Comparison of ENCODE assay signal across 8 mouse cellular contexts in genomic region chr17:33760255-33761165, GRCm38 (mm10). TPM values are rescaled to one million over a fixed set of nuclear protein-coding genes. Genes with fewer than 3 reads are reported as not detected.
DNase-seq lines count a peak whose midpoint lies in the region; ATAC-seq and TF ChIP-seq lines count a peak whose summit lies in the region.

Gene Rab11b (minus strand): TSS chr17:33760530.

- no peaks in the 10 kb centered on the region for H3K27me3 ChIP-seq in CH12.LX (replicated peaks)
- H3K27me3 ChIP-seq in forebrain, embryonic 11.5 days (ENCODE audit: control insufficient read depth, insufficient read depth, low read length), result no peaks in the 10 kb centered on the region
- no peaks in the 10 kb centered on the region for H3K27me3 ChIP-seq in heart, embryonic 16.5 days (ENCODE audit: control insufficient read depth, insufficient read depth, low read length)
- no peaks in the 10 kb centered on the region for H3K27me3 ChIP-seq in liver, embryonic 15.5 days
- no peaks in the 10 kb centered on the region for H3K27me3 ChIP-seq in neural tube, embryonic 12.5 days (replicated peaks)

- peak; percentile 64 for TF ChIP-seq POLR2A in CH12.LX (IDR thresholded peaks at IDR 0.05; ENCODE audit: low read depth, low read length)

- no peak for TF ChIP-seq CTCF in CH12.LX (conservative IDR thresholded peaks at IDR 0.05 in 1 of 2, IDR thresholded peaks at IDR 0.05 in 1 of 2; ENCODE audit: low read depth in 2 of 2, low read length in 2 of 2)

- H3K79me2 ChIP-seq in CH12.LX (replicated peaks; ENCODE audit: control insufficient read depth, extremely low read depth, insufficient read depth, poor library complexity, severe bottlenecking), result peaks cover 17% of the 10 kb centered on the region

- H3K9ac ChIP-seq in CH12.LX (ENCODE audit: insufficient read depth, low read depth), result peak within 1 kb of the TSS; percentile 98
- H3K9ac ChIP-seq in forebrain, embryonic 11.5 days (ENCODE audit: low read length), result peak within 1 kb of the TSS; percentile 99
- H3K9ac ChIP-seq in heart, embryonic 16.5 days (ENCODE audit: low read length), result peak within 1 kb of the TSS; percentile 99
- peak within 1 kb of the TSS; percentile 92 for H3K9ac ChIP-seq in liver, embryonic 15.5 days
- H3K9ac ChIP-seq in neural tube, embryonic 12.5 days, result peak within 1 kb of the TSS; percentile 91

- peaks cover 3 to 26% of the 10 kb centered on the region in 2 experiments for H3K36me3 ChIP-seq in CH12.LX (replicated peaks in 1 of 2; ENCODE audit: control insufficient read depth in 1 of 2, insufficient read depth in 1 of 2, low read length in 1 of 2)
- H3K36me3 ChIP-seq in forebrain, embryonic 11.5 days (ENCODE audit: control insufficient read depth, insufficient read depth, low read length), result no peaks in the 10 kb centered on the region; the same call in 1 of the 2 replicates
- no peaks in the 10 kb centered on the region for H3K36me3 ChIP-seq in heart, embryonic 16.5 days (ENCODE audit: control insufficient read depth, insufficient read depth)
- H3K36me3 ChIP-seq in liver, embryonic 15.5 days (replicated peaks), result peaks cover 27% of the 10 kb centered on the region
- H3K36me3 ChIP-seq in neural tube, embryonic 12.5 days, result peaks cover 4% of the 10 kb centered on the region; the same call in 1 of the 2 replicates

- TF ChIP-seq EP300 in CH12.LX (IDR thresholded peaks at IDR 0.05; ENCODE audit: low read length), result no peak

- peak; percentile 100 for DNase-seq in CH12.LX (ENCODE audit: extremely low read depth)
- DNase-seq in c-Kit-positive CD71-positive TER-119-negative erythroid progenitor cells, embryonic 14.5 days (ENCODE audit: low read depth), result peak; percentile 100
- peak; percentile 99 for DNase-seq in forebrain, embryonic 11.5 days (ENCODE audit: low spot score)
- peak; percentile 99 to 100 for DNase-seq in kidney, postnatal 36 days
- peak; percentile 100 for DNase-seq in telencephalon, adult 2 months (ENCODE audit: low read depth, low spot score)

- peak within 1 kb of the TSS; percentile 94 for H3K27ac ChIP-seq in CH12.LX (ENCODE audit: insufficient read depth, low read depth)
- H3K27ac ChIP-seq in forebrain, embryonic 11.5 days (ENCODE audit: low read depth, low read length), result peak within 1 kb of the TSS; percentile 98
- peak within 1 kb of the TSS; percentile 100 for H3K27ac ChIP-seq in heart, embryonic 16.5 days (ENCODE audit: low read length)
- peak within 1 kb of the TSS; percentile 99 for H3K27ac ChIP-seq in liver, embryonic 15.5 days (replicated peaks)
- H3K27ac ChIP-seq in neural tube, embryonic 12.5 days, result peak within 1 kb of the TSS; percentile 97

- in situ Hi-C loops in CH12.LX (cut with MboI; ENCODE audit: low pct_ligation_motif_present, low pct_unique_long_range_greater_than_20kb, low sequenced_read_pairs), result no loop called here

- no peaks in the 10 kb centered on the region for H3K9me3 ChIP-seq in CH12.LX (replicated peaks; ENCODE audit: low read length)
- no peaks in the 10 kb centered on the region for H3K9me3 ChIP-seq in forebrain, embryonic 11.5 days (ENCODE audit: control insufficient read depth, low read length)
- no peaks in the 10 kb centered on the region for H3K9me3 ChIP-seq in heart, embryonic 16.5 days (replicated peaks; ENCODE audit: control insufficient read depth, low read length)
- H3K9me3 ChIP-seq in liver, embryonic 15.5 days (replicated peaks), result no peaks in the 10 kb centered on the region
- no peaks in the 10 kb centered on the region for H3K9me3 ChIP-seq in neural tube, embryonic 12.5 days

- dilution Hi-C loops in CH12.LX (cut with MboI; ENCODE audit: extremely low pct_ligation_motif_present, extremely low pct_unique_long_range_greater_than_20kb, low sequenced_read_pairs), result no loop called here

- no peak for TF ChIP-seq RAD21 in CH12.LX (IDR thresholded peaks at IDR 0.05; ENCODE audit: low read depth, low read length)

- peaks cover 0 to 35% of the 10 kb centered on the region in 2 experiments; a peak in 2 of 4 replicates for H3K4me1 ChIP-seq in CH12.LX (ENCODE audit: control insufficient read depth in 1 of 2, insufficient read depth in 2 of 2)
- H3K4me1 ChIP-seq in forebrain, embryonic 11.5 days (replicated peaks; ENCODE audit: control insufficient read depth, insufficient read depth, low read length), result peaks cover 10% of the 10 kb centered on the region
- H3K4me1 ChIP-seq in heart, embryonic 16.5 days (ENCODE audit: control insufficient read depth, insufficient read depth, low read length), result peaks cover 38% of the 10 kb centered on the region
- peaks cover 46% of the 10 kb centered on the region for H3K4me1 ChIP-seq in liver, embryonic 15.5 days (replicated peaks)
- peaks cover 36% of the 10 kb centered on the region for H3K4me1 ChIP-seq in neural tube, embryonic 12.5 days

- H3K4me3 ChIP-seq in CH12.LX (replicated peaks in 1 of 3; ENCODE audit: low read depth in 2 of 3, low read length in 2 of 3, poor library complexity in 1 of 3), result peak within 1 kb of the TSS; percentile 78 to 97 (median 90)
- H3K4me3 ChIP-seq in forebrain, embryonic 11.5 days (ENCODE audit: low read depth, low read length), result peak within 1 kb of the TSS; percentile 77
- peak within 1 kb of the TSS; percentile 87 for H3K4me3 ChIP-seq in heart, embryonic 16.5 days (ENCODE audit: low read length)
- H3K4me3 ChIP-seq in liver, embryonic 15.5 days (replicated peaks), result peak within 1 kb of the TSS; percentile 72
- H3K4me3 ChIP-seq in neural tube, embryonic 12.5 days, result peak within 1 kb of the TSS; percentile 73

- peak within 1 kb of the TSS; percentile 32; the same call in 1 of the 2 replicates for H3K4me2 ChIP-seq in CH12.LX (ENCODE audit: insufficient read depth, low read depth, poor library complexity, severe bottlenecking)
- H3K4me2 ChIP-seq in forebrain, embryonic 11.5 days (ENCODE audit: low read depth, low read length, severe bottlenecking), result peak within 1 kb of the TSS; percentile 80
- H3K4me2 ChIP-seq in heart, embryonic 16.5 days (ENCODE audit: low read depth, low read length), result peak within 1 kb of the TSS; percentile 85
- peak within 1 kb of the TSS; percentile 85 for H3K4me2 ChIP-seq in liver, embryonic 15.5 days
- peak within 1 kb of the TSS; percentile 72 for H3K4me2 ChIP-seq in neural tube, embryonic 12.5 days (replicated peaks)

- ATAC-seq in forebrain, embryonic 11.5 days (replicated peaks; ENCODE audit: low FRiP score), result peak; percentile 99
- ATAC-seq in heart, embryonic 16.5 days (replicated peaks; ENCODE audit: extremely low read depth, insufficient read depth, low FRiP score), result peak; percentile 99
- peak; percentile 99 for ATAC-seq in liver, embryonic 15.5 days (ENCODE audit: insufficient read depth)
- peak; percentile 99 for ATAC-seq in neural tube, embryonic 12.5 days (ENCODE audit: low FRiP score, low read depth)

- 3% methylated on average over 35 of the region's 35 CpGs for WGBS in forebrain, embryonic 11.5 days
- WGBS in heart, embryonic 16.5 days, result 3% methylated on average over 35 of the region's 35 CpGs
- WGBS in liver, embryonic 15.5 days (ENCODE audit: insufficient replicate concordance), result 3% methylated on average over 35 of the region's 35 CpGs
- WGBS in neural tube, embryonic 12.5 days, result 3% methylated on average over 35 of the region's 35 CpGs

TF ChIP-seq in CH12.LX, 34 proteins besides CTCF, POLR2A, EP300 and RAD21 (continues in another document):
- peak; percentile 79 for TF ChIP-seq HCFC1 (IDR thresholded peaks at IDR 0.05; ENCODE audit: low read depth, low read length)
- 0 out of 2 replicates have a peak, but pooled peaks have one; percentile 64 for TF ChIP-seq SIN3A (IDR thresholded peaks at IDR 0.05; ENCODE audit: low read length)
- 0 out of 2 replicates have a peak, but pooled peaks have one; percentile 35 for TF ChIP-seq TCF12 (IDR thresholded peaks at IDR 0.05; ENCODE audit: low read depth, low read length)
- peak; percentile 74 for TF ChIP-seq JUN (IDR thresholded peaks at IDR 0.05; ENCODE audit: insufficient read depth, low read depth, low read length)
- peak; percentile 95 for TF ChIP-seq ZNF384 (IDR thresholded peaks at IDR 0.05; ENCODE audit: low read depth, low read length)
- TF ChIP-seq PAX5 (IDR thresholded peaks at IDR 0.05; ENCODE audit: low read length), result no peak
- TF ChIP-seq E2F4 (IDR thresholded peaks at IDR 0.05; ENCODE audit: insufficient replicate concordance, low read depth, low read length), result peak; percentile 72; the same call in 1 of the 2 replicates
- peak; percentile 80; the same call in 1 of the 2 replicates for TF ChIP-seq KAT2A (IDR thresholded peaks at IDR 0.05; ENCODE audit: insufficient replicate concordance, low read length)
- peak; percentile 74 for TF ChIP-seq TBP (conservative IDR thresholded peaks at IDR 0.05; ENCODE audit: low read depth, low read length)
- no peak for TF ChIP-seq USF2 (conservative IDR thresholded peaks at IDR 0.05; ENCODE audit: low read depth, low read length)
- no peak for TF ChIP-seq RCOR1 (conservative IDR thresholded peaks at IDR 0.05; ENCODE audit: low read depth, low read length)
- TF ChIP-seq ZC3H11A (IDR thresholded peaks at IDR 0.05; ENCODE audit: low read depth, low read length), result no peak
- TF ChIP-seq GABPA (IDR thresholded peaks at IDR 0.05; ENCODE audit: insufficient replicate concordance, low read depth, low read length), result peak; percentile 99
- TF ChIP-seq BHLHE40 (IDR thresholded peaks at IDR 0.05; ENCODE audit: low read depth, low read length), result no peak
- TF ChIP-seq IRF4 (IDR thresholded peaks at IDR 0.05; ENCODE audit: low read depth, low read length), result peak; percentile 34; the same call in 1 of the 2 replicates
- TF ChIP-seq CHD1 (IDR thresholded peaks at IDR 0.05; ENCODE audit: low read depth, low read length), result no peak
- TF ChIP-seq ELF1 (IDR thresholded peaks at IDR 0.05; ENCODE audit: low read depth, low read length), result peak; percentile 94
- peak; percentile 37; the same call in 1 of the 2 replicates for TF ChIP-seq MXI1 (IDR thresholded peaks at IDR 0.05; ENCODE audit: low read depth, low read length)
- peak; percentile 86 for TF ChIP-seq JUND (conservative IDR thresholded peaks at IDR 0.05; ENCODE audit: low read depth, low read length)
- TF ChIP-seq ETS1 (conservative IDR thresholded peaks at IDR 0.05; ENCODE audit: low read depth, low read length), result peak; percentile 76
- TF ChIP-seq CHD2 (IDR thresholded peaks at IDR 0.05; ENCODE audit: low read length), result peak; percentile 97
- TF ChIP-seq NRF1 (IDR thresholded peaks at IDR 0.05; ENCODE audit: low read depth, low read length), result peak; percentile 48; the same call in 1 of the 2 replicates

RNA-seq across cellular contexts. Expression of gene Rab11b, which starts in this region (rescaled TPM):
- total RNA-seq in CH12.LX (2012; rRNA removed), result 31.8 and 32.7 TPM in 2 replicates
- 17.4 and 18.7 TPM in 2 replicates for total RNA-seq in CH12.LX (2014; rRNA removed)
- polyA plus RNA-seq in CH12.LX (2012; ENCODE audit: insufficient read length, low read depth), result 49.0 and 57.9 TPM in 2 replicates
- 330 and 338 TPM in 2 replicates for polyA plus RNA-seq in forebrain, embryonic 11.5 days (2014; fragmentation: Nextera tagmentation; extraction: Ambion mirVana)
- polyA plus RNA-seq in heart, embryonic 16.5 days (2015; fragmentation: Nextera tagmentation; extraction: Ambion mirVana), result 278 and 304 TPM in 2 replicates
- 111 and 116 TPM in 2 replicates for polyA plus RNA-seq in liver, embryonic 15.5 days (2015; fragmentation: Nextera tagmentation; extraction: Ambion mirVana)
- 412 and 463 TPM in 2 replicates for polyA plus RNA-seq in neural tube, embryonic 12.5 days (2016; fragmentation: Nextera tagmentation; extraction: Ambion mirVana)

Comparison
In these comparisons a context has a peak if more than half of its experiments do, and no peak if none do; other contexts are left out.
1. Peak in every context shown above with its lines: DNase-seq, ATAC-seq, H3K4me3 ChIP-seq and H3K27ac ChIP-seq.
2. H3K4me2 ChIP-seq: peak in every context shown above with its lines; median percentile 85 in heart, embryonic 16.5 days; 85 in liver, embryonic 15.5 days; 80 in forebrain, embryonic 11.5 days; 72 in neural tube, embryonic 12.5 days; 32 in CH12.LX.